Mouse (Mus musculus) CH12.LX (cell line): Measurements from ENCODE around the gene Mynn.
A peak's percentile ranks its signal among the peaks of the same experiment; 100 is the strongest.

ENCODE experiments used
- BHLHE40 ChIP-seq: IDR thresholded peaks from 2 replicates; pipeline ENCODE4 v1.6.1; 2011; ENCODE audit warnings: mild to moderate bottlenecking, low read depth, low read length, improper control_type of control experiment
- CTCF ChIP-seq, 2 experiments: IDR thresholded peaks in 1 of 2; conservative IDR thresholded peaks in 1 of 2; 2 replicates each; pipeline ENCODE4 v1.5.1; 2011 to 2012; ENCODE audit warnings: low read depth in 2 of 2, low read length in 2 of 2, improper control_type of control experiment in 1 of 2, inconsistent platforms in 1 of 2, mild to moderate bottlenecking in 1 of 2, moderate library complexity in 1 of 2
- E2F4 ChIP-seq: IDR thresholded peaks from 2 replicates; pipeline ENCODE4 v1.6.1; 2011; ENCODE audit warnings: low read depth, low read length, improper control_type of control experiment; ENCODE audit not compliant: insufficient replicate concordance
- EP300 ChIP-seq: IDR thresholded peaks from 2 replicates; pipeline ENCODE4 v1.6.1; 2011; ENCODE audit warnings: low read length, improper control_type of control experiment
- JUND ChIP-seq: conservative IDR thresholded peaks from 2 replicates; pipeline ENCODE4 v1.6.1; 2011; ENCODE audit warnings: low read depth, low read length, improper control_type of control experiment
- KAT2A ChIP-seq: IDR thresholded peaks from 2 replicates; pipeline ENCODE4 v1.6.1; 2012; ENCODE audit warnings: low read length, improper control_type of control experiment, inconsistent platforms; ENCODE audit not compliant: insufficient replicate concordance
- MAX ChIP-seq: IDR thresholded peaks from 2 replicates; pipeline ENCODE4 v1.6.1; 2011; ENCODE audit warnings: low read length, improper control_type of control experiment
- POLR2A ChIP-seq: IDR thresholded peaks from 2 replicates; pipeline ENCODE4 v1.6.1; 2011; ENCODE audit warnings: low read depth, mild to moderate bottlenecking, improper control_type of control experiment, low read length
- RAD21 ChIP-seq: IDR thresholded peaks from 2 replicates; pipeline ENCODE4 v1.6.1; 2011; ENCODE audit warnings: low read depth, mild to moderate bottlenecking, low read length, improper control_type of control experiment, moderate library complexity
- USF1 ChIP-seq: IDR thresholded peaks from 2 replicates; pipeline ENCODE4 v1.6.1; 2014; ENCODE audit warnings: low read depth, mild to moderate bottlenecking, inconsistent platforms, low read length, improper control_type of control experiment
- ZMIZ1 ChIP-seq: IDR thresholded peaks from 2 replicates; pipeline ENCODE4 v1.6.1; 2012; ENCODE audit warnings: low read depth, mild to moderate bottlenecking, inconsistent platforms, low read length, improper control_type of control experiment

GRCm38 (mm10) chr3:30650062-30650841, 48.4 kb downstream of the Mynn start:
- TF ChIP-seq POLR2A = no peak
- no peak for TF ChIP-seq EP300
- TF ChIP-seq ZMIZ1 = no peak
- no peak for TF ChIP-seq BHLHE40
- TF ChIP-seq CTCF (conservative IDR thresholded peaks at IDR 0.05 in 1 of 2, IDR thresholded peaks at IDR 0.05 in 1 of 2; ENCODE audit: low read depth in 2 of 2, low read length in 2 of 2) = peak in 1 of 2 experiments; percentile 38; a peak in 2 of 4 replicates
- TF ChIP-seq KAT2A = no peak
- no peak for TF ChIP-seq RAD21
- TF ChIP-seq E2F4 = no peak
- TF ChIP-seq MAX = no peak
- no peak for TF ChIP-seq JUND
- no peak for TF ChIP-seq USF1
